Mouse (Mus musculus) midbrain, embryonic 16.5 days (tissue): Measurements from ENCODE around the gene Gm21973. TPM values are rescaled to one million over a fixed set of nuclear protein-coding genes. Genes with fewer than 3 reads are reported as not detected.

Experiments
- ATAC-seq: fragments of 200-750 bp; cut with Nextera tagmentation; 2 replicates; pipeline ENCODE4 v1.8.0; 2017; ENCODE audit warnings: moderate TSS enrichment
- H3K27ac ChIP-seq: fragments of 300-500 bp; sonication (generic); 2 replicates; pipeline ENCODE4 v1.5.1; 2014; ENCODE audit warnings: mild to moderate bottlenecking, low read length, mixed read lengths
- H3K27me3 ChIP-seq: fragments of 300-500 bp; sonication (generic); 2 replicates; pipeline ENCODE4 v1.6.1; 2014; ENCODE audit warnings: low read depth, low read length, mixed read lengths; ENCODE audit not compliant: control insufficient read depth, insufficient read depth
- H3K36me3 ChIP-seq: fragments of 300-500 bp; sonication (generic); 2 replicates; pipeline ENCODE4 v1.6.1; 2014; ENCODE audit warnings: mild to moderate bottlenecking, low read length, moderate library complexity, mixed read lengths; ENCODE audit not compliant: control insufficient read depth, insufficient read depth
- H3K4me1 ChIP-seq: fragments of 300-500 bp; sonication (generic); 2 replicates; pipeline ENCODE4 v1.6.1; 2014; ENCODE audit warnings: mild to moderate bottlenecking, low read length, mixed read lengths; ENCODE audit not compliant: control insufficient read depth, insufficient read depth
- H3K4me2 ChIP-seq: fragments of 300-500 bp; sonication (generic); 2 replicates; pipeline ENCODE4 v1.6.1; 2014; ENCODE audit warnings: mild to moderate bottlenecking, low read length, mixed read lengths
- H3K4me3 ChIP-seq: fragments of 300-500 bp; sonication (generic); 2 replicates; pipeline ENCODE4 v1.5.1; 2014; ENCODE audit warnings: low read depth, mild to moderate bottlenecking, low read length, moderate library complexity, mixed read lengths
- H3K9ac ChIP-seq: fragments of 300-500 bp; sonication (generic); 2 replicates; pipeline ENCODE4 v1.6.1; 2014; ENCODE audit warnings: low read depth, low read length, mixed read lengths
- H3K9me3 ChIP-seq: fragments of 300-500 bp; sonication (generic); replicated peaks from 2 replicates; pipeline ENCODE4 v1.6.1; 2014; ENCODE audit warnings: mild to moderate bottlenecking, low read length, mixed read lengths; ENCODE audit not compliant: control insufficient read depth, poor library complexity, severe bottlenecking
- WGBS: fragments of 180-500 bp; shearing (Covaris S2); extraction: QIAGEN DNeasy Blood & Tissue Kit; methylation state at CpG from one replicate; pipeline ENCODE4 v1.1.7; 2014; 5-methylcytosine and 5-hydroxymethylcytosine counted together
- polyA plus RNA-seq: library from polyadenylated mRNA; unstranded; fragments of >200 nt; fragmentation: Nextera tagmentation; extraction: Ambion mirVana; gene quantifications from 2 replicates; pipeline ENCODE4 v1.2.1, GENCODE M21; 2015

Gene Gm21973
- not detected in 2 replicates for polyA plus RNA-seq

DNA sequence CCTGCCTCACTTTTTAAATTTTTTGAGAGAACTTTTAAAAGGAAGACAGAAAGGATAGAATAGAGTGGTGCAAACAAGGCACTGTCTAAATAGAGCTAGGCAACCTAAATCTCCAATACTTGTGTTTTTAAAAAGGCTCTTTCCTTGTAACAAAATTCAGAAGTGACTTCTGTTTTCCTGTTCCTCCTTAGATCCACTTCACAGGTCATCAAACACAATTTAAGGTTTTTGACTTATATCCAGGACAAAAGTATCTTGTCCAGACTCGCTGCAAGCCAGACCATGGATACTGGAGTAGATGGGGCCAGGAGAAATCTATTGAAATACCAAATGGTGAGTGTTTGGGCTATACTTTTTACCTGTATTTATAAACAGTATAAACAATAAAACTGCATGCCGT, at the start of gene Gm21973:
TSS of gene Gm21973 (plus strand) at position 301 of the 400 bp plus-strand sequence.
- 91% methylated on average over 2 of the region's 2 CpGs for WGBS
- no peak within 1 kb of the TSS for H3K27ac ChIP-seq
- H3K4me1 ChIP-seq: no peaks in the 10 kb centered on the region
- H3K27me3 ChIP-seq: no peaks in the 10 kb centered on the region
- H3K9ac ChIP-seq: no peak within 1 kb of the TSS
- H3K9me3 ChIP-seq: 0 out of 2 replicates have a peak, but pooled peaks cover 3% of the 10 kb centered on the region
- ATAC-seq: no peak
- no peaks in the 10 kb centered on the region for H3K36me3 ChIP-seq
- no peak within 1 kb of the TSS for H3K4me3 ChIP-seq
- no peak within 1 kb of the TSS for H3K4me2 ChIP-seq

DNA sequence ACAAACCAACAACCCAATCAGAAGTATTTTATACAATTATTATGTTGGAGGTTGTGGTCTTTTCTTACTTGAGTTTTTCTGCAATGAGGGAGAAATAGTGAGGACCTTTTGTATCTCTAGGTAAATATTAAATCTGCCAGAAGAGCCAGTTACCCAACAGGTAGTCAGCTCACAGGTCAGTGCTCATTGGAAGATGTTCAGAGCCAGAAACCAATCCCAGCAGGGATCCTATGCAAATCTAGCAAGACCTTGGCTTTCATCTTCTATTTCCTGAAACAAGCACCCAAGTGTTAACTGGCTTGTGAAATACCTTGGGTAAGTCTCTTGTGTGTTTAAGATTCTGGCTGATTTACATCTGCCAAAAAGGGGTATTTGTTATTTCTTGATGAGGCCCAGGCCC, 48.8 kb upstream of the Gm21973 start:
- no peak for ATAC-seq
- Histone ChIP-seq H3K36me3 (no peaks in the 10 kb centered on the region), H3K27me3 (no peaks in the 10 kb centered on the region), H3K9me3 (no peaks in the 10 kb centered on the region), H3K27ac (no peak overlapping the region), H3K4me3 (no peak overlapping the region), H3K4me1 (no peaks in the 10 kb centered on the region), H3K4me2 (no peak overlapping the region), H3K9ac (no peak overlapping the region)

DNA sequence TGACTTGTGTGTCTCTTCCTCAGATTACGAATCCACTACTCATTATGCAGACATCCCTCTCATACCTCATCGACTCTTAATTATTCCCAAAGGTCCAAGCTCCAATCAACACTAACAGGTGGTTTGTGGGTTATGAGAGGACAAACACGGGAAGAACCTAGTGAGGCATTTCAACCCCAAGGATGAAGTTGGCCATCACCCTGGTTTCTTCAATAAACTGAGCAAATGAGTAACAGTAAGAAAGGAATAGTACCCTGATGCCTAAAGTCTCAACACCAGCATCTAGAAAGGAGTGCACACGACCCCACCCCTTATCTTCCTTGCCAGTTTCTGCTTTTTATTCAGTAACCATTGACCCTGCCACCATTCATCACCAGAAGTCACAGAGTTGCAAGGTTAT, 47.7 kb upstream of the Gm21973 start:
- Histone ChIP-seq H3K4me3 (no peak overlapping the region), H3K36me3 (no peaks in the 10 kb centered on the region), H3K9me3 (no peaks in the 10 kb centered on the region), H3K27me3 (no peaks in the 10 kb centered on the region), H3K27ac (no peak overlapping the region), H3K4me1 (no peaks in the 10 kb centered on the region), H3K4me2 (no peak overlapping the region), H3K9ac (no peak overlapping the region)
- ATAC-seq: no peak
- 79% methylated on average over 4 of the region's 4 CpGs for WGBS

DNA sequence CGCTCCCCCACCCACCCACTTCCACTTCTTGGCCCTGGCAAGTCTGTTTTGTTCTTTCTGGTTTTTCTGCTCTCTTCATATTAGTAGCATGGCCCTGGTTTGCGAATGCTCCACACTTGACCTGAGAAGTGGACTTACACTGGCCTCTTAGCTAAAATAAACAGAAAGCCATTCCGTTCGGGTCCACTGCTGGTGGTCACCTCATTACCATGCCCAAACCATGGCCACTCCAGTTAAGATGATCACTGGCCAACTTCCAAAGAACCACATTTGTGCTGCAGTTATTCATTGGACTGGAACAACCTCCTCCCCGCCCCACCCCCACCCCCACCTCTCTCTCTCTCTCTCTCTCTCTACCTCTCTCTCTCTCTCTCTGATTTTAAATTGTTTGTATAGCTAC, 43.6 kb upstream of the Gm21973 start:
- H3K27ac ChIP-seq: no peak overlapping the region

DNA sequence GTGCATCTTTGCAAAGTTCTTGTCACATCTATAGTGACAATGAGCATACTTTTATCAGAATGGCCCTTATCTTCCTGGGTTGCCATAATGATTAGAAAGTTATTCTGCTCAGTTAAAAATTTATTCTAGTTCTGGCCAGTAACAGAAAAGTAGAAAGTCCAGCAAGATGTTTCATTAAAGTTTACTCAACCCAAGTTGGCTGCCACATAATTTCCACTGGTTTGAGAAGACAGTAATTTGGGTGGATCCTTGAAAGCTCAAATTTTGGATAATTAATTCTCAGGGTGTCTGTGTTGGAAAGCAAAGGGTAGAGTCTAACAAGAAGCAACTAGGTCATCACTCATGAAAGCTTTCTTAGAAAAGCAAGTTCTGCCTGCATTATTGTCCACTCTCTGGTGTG, 41.5 kb upstream of the Gm21973 start:
- no peak overlapping the region for H3K9ac ChIP-seq

More for the DNA sequence above, 43.6 kb upstream of the Gm21973 start:
- Histone ChIP-seq H3K9ac (no peak overlapping the region), H3K36me3 (no peaks in the 10 kb centered on the region), H3K4me2 (no peak overlapping the region), H3K4me1 (no peaks in the 10 kb centered on the region), H3K9me3 (no peaks in the 10 kb centered on the region), H3K4me3 (no peak overlapping the region), H3K27me3 (no peaks in the 10 kb centered on the region)
- 78% methylated on average over 5 of the region's 5 CpGs for WGBS
- ATAC-seq: no peak

DNA sequence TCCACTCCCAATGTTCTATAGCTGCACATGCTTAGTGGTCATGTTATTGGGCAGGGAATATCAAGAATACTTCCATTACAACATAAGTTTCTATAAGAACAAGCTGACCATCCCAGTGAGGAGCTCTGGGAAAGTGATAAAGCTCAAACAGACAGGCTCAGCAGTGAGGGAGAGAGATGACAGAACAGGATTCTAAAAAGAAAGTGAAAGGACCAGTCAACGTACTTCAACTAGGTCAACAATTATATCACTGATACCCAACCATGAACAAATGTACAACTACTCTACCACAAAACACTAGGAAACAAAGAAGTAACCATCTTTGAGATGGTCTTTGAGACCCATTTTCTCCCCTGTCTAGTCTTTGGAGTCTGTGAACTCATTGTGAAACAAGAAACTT, 28.6 kb upstream of the Gm21973 start:
- Histone ChIP-seq H3K4me1 (no peaks in the 10 kb centered on the region), H3K9ac (no peak overlapping the region), H3K9me3 (no peaks in the 10 kb centered on the region), H3K4me3 (no peak overlapping the region), H3K27ac (no peak overlapping the region), H3K27me3 (no peaks in the 10 kb centered on the region), H3K36me3 (no peaks in the 10 kb centered on the region), H3K4me2 (no peak overlapping the region)
- whole genome bisulfite sequencing: 79% methylated on average over 1 of the region's 1 CpGs
- no peak for ATAC-seq

More for the DNA sequence above, 41.5 kb upstream of the Gm21973 start:
- no peak overlapping the region for H3K4me2 ChIP-seq
- H3K4me1 ChIP-seq: no peaks in the 10 kb centered on the region
- H3K27ac ChIP-seq: no peak overlapping the region
- H3K9me3 ChIP-seq: no peaks in the 10 kb centered on the region
- no peaks in the 10 kb centered on the region for H3K36me3 ChIP-seq
- no peak for ATAC-seq
- no peaks in the 10 kb centered on the region for H3K27me3 ChIP-seq
- no peak overlapping the region for H3K4me3 ChIP-seq

DNA sequence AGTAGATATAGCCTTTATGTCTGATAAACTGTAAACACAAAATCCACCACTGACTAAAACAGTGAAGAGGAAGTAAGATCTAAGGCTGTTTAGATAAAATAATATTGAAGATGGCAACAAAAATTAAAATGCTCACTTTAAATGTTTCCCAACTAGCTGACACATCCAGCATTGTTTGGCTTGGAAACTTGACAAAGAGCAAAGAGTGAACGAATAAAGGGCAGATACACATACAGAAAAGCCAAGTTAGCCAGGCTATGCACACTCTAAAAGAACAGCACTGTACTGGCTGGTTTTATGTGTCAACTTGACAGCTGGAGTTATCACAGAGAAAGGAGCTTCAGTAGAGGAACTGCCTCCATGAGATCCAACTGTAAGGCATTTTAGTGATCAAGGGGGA, 27.1 kb upstream of the Gm21973 start:
- no peaks in the 10 kb centered on the region for H3K4me1 ChIP-seq
- H3K36me3 ChIP-seq: no peaks in the 10 kb centered on the region
- H3K4me2 ChIP-seq: no peak overlapping the region
- H3K9ac ChIP-seq: no peak overlapping the region
- H3K9me3 ChIP-seq: no peaks in the 10 kb centered on the region
- no peak for ATAC-seq
- no peaks in the 10 kb centered on the region for H3K27me3 ChIP-seq
- H3K27ac ChIP-seq: no peak overlapping the region
- 71% methylated on average over 1 of the region's 1 CpGs for WGBS
- H3K4me3 ChIP-seq: no peak overlapping the region

DNA sequence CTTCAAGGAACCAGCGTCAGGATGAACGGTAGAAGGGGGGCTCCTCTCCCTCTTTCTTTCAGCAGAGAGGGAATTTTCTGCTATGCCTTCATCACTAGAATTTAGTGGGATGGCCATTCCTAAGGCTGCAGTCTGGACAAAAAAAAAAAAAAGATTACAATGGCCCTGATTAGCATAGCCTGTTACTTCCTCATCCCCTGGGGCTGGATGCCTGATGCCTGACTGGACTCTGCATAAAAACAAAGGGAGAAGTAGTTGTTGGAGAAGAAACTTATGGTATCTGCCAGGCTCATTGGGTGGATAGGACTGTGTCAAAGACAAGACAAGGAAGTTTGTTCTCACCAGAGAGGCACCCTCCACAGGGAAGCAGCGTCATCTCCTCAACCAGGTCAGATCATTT, 25.7 kb upstream of the Gm21973 start:
- no peaks in the 10 kb centered on the region for H3K27me3 ChIP-seq
- no peaks in the 10 kb centered on the region for H3K36me3 ChIP-seq
- no peak overlapping the region for H3K27ac ChIP-seq
- H3K4me2 ChIP-seq: no peak overlapping the region
- ATAC-seq: no peak
- H3K4me1 ChIP-seq: no peaks in the 10 kb centered on the region
- no peaks in the 10 kb centered on the region for H3K9me3 ChIP-seq
- no peak overlapping the region for H3K9ac ChIP-seq
- no peak overlapping the region for H3K4me3 ChIP-seq
- WGBS: 70% methylated on average over 3 of the region's 3 CpGs

DNA sequence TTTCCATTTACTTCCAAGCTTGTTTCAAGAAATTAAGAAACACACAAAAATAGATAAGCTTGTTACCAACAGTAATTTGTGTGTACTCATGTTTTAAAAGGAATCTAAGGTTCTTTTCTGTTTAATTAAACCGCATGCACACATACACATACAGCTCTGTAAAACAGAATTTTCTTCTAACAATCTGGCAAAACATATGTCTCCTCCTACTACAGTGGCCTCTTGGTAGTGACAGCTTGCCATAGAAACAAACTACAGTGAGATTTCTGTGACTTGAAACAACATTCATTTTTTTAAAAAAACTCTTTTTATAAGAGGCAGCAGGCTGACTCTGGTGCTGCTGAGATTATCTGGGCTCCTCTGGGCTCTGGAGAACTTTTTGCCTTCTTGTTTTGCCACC, 18.7 kb upstream of the Gm21973 start:
- Histone ChIP-seq H3K27me3 (no peaks in the 10 kb centered on the region), H3K4me2 (no peak overlapping the region), H3K9ac (no peak overlapping the region), H3K4me1 (no peaks in the 10 kb centered on the region), H3K36me3 (no peaks in the 10 kb centered on the region), H3K9me3 (no peaks in the 10 kb centered on the region), H3K27ac (no peak overlapping the region), H3K4me3 (no peak overlapping the region)
- no peak for ATAC-seq
- WGBS: 98% methylated on average over 1 of the region's 1 CpGs

DNA sequence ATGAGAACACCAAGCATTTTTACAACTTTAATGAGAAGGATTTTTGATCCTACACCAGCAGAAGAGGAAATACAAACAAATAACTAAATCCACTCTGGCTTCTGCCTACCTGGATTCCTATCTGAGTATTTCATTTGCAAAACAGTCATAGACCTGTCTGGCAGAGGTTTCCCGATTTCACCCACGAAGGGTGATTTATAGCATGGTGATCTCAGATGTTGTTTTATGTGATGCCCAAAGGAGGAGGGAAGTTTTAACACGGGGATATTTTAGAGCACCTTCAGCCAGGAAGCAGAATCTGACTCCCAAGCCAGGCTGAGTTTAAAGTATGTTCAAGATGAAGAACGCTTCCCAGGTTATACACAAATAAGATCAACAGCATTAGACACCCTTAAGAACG, 13.4 kb upstream of the Gm21973 start:
- no peak for ATAC-seq
- H3K36me3 ChIP-seq: no peaks in the 10 kb centered on the region
- WGBS: 88% methylated on average over 5 of the region's 5 CpGs
- H3K4me2 ChIP-seq: no peak overlapping the region
- H3K27me3 ChIP-seq: no peaks in the 10 kb centered on the region
- no peak overlapping the region for H3K27ac ChIP-seq
- H3K4me3 ChIP-seq: no peak overlapping the region
- no peaks in the 10 kb centered on the region for H3K4me1 ChIP-seq
- no peaks in the 10 kb centered on the region for H3K9me3 ChIP-seq
- H3K9ac ChIP-seq: no peak overlapping the region
